Mouse (Mus musculus) liver, embryonic 14.5 days (tissue): ENCODE results near the gene A930009A15Rik. TPM values are rescaled to one million over a fixed set of nuclear protein-coding genes. Genes with fewer than 3 reads are reported as not detected.

Experiments
- ATAC-seq: fragments of 200-750 bp; cut with Nextera tagmentation; 2 replicates; pipeline ENCODE4 v1.8.0; 2017; ENCODE audit warnings: moderate number of reproducible peaks, mild to moderate bottlenecking, moderate library complexity; ENCODE audit not compliant: insufficient read depth
- DNase-seq, 3 experiments: peaks; one replicate each; pipeline ENCODE4 v3.0.0-alpha.2; 2012 to 2013; ENCODE audit warnings: low read depth in 3 of 3, low spot score in 3 of 3
- H3K27ac ChIP-seq: fragments of 300-500 bp; sonication (generic); 2 replicates; pipeline ENCODE4 v1.5.1; 2014; ENCODE audit warnings: moderate library complexity, mild to moderate bottlenecking, control low read depth, inconsistent platforms
- H3K27me3 ChIP-seq: fragments of 300-500 bp; sonication (generic); 2 replicates; pipeline ENCODE4 v1.6.1; 2014; ENCODE audit warnings: mild to moderate bottlenecking, low read length, moderate library complexity; ENCODE audit not compliant: control insufficient read depth, insufficient read depth
- H3K36me3 ChIP-seq: fragments of 300-500 bp; sonication (generic); replicated peaks from 2 replicates; pipeline ENCODE4 v1.6.1; 2014; ENCODE audit warnings: low read depth; ENCODE audit not compliant: control insufficient read depth, insufficient read depth
- H3K4me1 ChIP-seq, 2 experiments: fragments of 200-500 bp in 1 of 2; fragments of 300-500 bp in 1 of 2; sonication (generic) in 1 of 2; replicated peaks; 2 replicates each; pipeline ENCODE4 v1.6.1; 2012 to 2014; ENCODE audit warnings: antibody characterized with exemption in 1 of 2, inconsistent platforms in 1 of 2, low read length in 1 of 2; ENCODE audit not compliant: control insufficient read depth in 2 of 2, insufficient read depth in 2 of 2
- H3K4me2 ChIP-seq: fragments of 300-500 bp; sonication (generic); 2 replicates; pipeline ENCODE4 v1.6.1; 2014; ENCODE audit warnings: low read depth, mild to moderate bottlenecking, control low read depth, moderate library complexity
- H3K4me3 ChIP-seq, 2 experiments: fragments of 200-500 bp in 1 of 2; fragments of 300-500 bp in 1 of 2; sonication (generic) in 1 of 2; 2 replicates each; pipeline ENCODE4 v1.5.1; 2012 to 2014; ENCODE audit warnings: low read depth in 2 of 2, low read length in 2 of 2, mild to moderate bottlenecking in 2 of 2, control low read depth in 1 of 2, inconsistent platforms in 1 of 2, moderate library complexity in 1 of 2; ENCODE audit not compliant: insufficient read depth in 1 of 2
- H3K9ac ChIP-seq: fragments of 300-500 bp; sonication (generic); replicated peaks from 2 replicates; pipeline ENCODE4 v1.6.1; 2014; ENCODE audit warnings: mild to moderate bottlenecking, control low read depth, moderate library complexity
- H3K9me3 ChIP-seq: fragments of 300-500 bp; sonication (generic); 2 replicates; pipeline ENCODE4 v1.6.1; 2016; ENCODE audit warnings: low read length, mixed read lengths; ENCODE audit not compliant: control insufficient read depth
- CTCF ChIP-seq: IDR thresholded peaks from 2 replicates; pipeline ENCODE4 v1.5.1; 2016; ENCODE audit warnings: antibody characterized with exemption, low read depth, control low read depth
- EP300 ChIP-seq: IDR thresholded peaks from 2 replicates; pipeline ENCODE4 v1.6.1; 2016; ENCODE audit warnings: antibody characterized with exemption, low read depth
- WGBS: fragments of 180-500 bp; shearing (Covaris S2); extraction: QIAGEN DNeasy Blood & Tissue Kit; methylation state at CpG from one replicate; pipeline ENCODE4 v1.1.7; 2014; ENCODE audit not compliant: insufficient replicate concordance; 5-methylcytosine and 5-hydroxymethylcytosine counted together
- polyA plus RNA-seq, 2 experiments: library from polyadenylated mRNA; depleted of rRNA in 1 of 2; stranded (reverse) in 1 of 2; unstranded in 1 of 2; fragments of >200 nt; fragmentation: Nextera tagmentation in 1 of 2; extraction: Ambion mirVana in 1 of 2; gene quantifications; 2 replicates each; pipeline versions ENCODE4 v1.2.1 to v1.2.3; 2012 to 2014

Gene A930009A15Rik
- polyA plus RNA-seq, 2 experiments = not detected

DNA sequence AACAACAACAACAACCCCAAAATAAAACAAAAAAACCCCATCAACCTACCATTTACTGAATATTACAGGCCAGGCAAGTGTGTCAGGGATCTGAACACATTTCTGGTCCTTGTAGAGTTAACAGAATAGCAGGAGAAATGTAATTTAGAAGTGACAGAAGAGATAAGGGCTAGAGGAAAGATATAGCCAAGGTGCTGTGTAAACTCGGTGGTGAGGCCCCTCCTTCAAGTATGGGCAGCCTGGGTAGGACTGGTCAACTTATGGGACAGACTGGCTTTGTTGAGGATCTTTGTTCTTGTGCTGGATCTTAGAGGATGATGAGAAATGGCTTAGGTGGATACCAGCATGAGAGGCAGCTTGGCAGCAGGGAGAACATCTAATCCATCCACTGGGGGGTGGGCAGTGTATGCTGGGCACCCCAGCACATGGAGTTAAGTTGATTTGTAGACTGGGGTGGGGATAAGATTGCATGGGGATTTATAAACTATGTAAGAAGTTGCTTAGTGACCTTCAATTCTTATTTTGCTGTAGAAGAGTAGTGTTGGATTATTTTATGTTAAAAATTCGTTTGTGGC lies 14.5 kb upstream of the A930009A15Rik start:
- H3K9ac ChIP-seq = no peak overlapping the region
- DNase-seq (no peak), ATAC-seq (no peak)
- no peak overlapping the region for H3K4me3 ChIP-seq
- no peak for TF ChIP-seq EP300
- TF ChIP-seq CTCF = no peak
- H3K9me3 ChIP-seq = no peaks in the 10 kb centered on the region
- no peaks in the 10 kb centered on the region for H3K4me1 ChIP-seq
- H3K27me3 ChIP-seq = no peaks in the 10 kb centered on the region
- H3K27ac ChIP-seq = no peak overlapping the region
- no peaks in the 10 kb centered on the region for H3K36me3 ChIP-seq
- WGBS = 10% methylated on average over 2 of the region's 2 CpGs
- H3K4me2 ChIP-seq = no peak overlapping the region

DNA sequence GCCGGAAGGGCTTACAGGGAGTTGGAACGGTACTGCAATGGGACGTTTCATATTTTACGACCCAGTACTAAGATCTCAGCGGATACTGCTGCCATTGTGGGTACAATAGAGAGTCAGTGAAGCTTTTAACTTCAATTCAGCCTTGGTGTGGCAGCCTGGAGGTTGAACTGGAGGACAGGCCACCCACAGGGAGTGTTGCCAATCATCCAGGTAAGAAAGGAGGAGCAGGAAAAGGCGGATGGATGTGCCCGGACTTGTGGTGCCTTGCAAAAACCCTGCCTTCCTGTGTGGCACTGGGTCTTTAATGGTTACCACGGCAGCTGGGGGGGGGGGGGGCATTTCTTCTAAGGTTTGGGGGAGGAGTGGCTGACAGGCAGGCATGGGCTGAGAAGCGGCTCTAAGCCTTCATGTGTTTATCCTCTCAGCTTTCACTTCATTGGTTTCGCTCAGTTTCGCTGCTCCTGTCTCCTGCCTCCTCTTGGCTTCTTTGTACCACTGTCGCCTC lies 13.0 kb upstream of the A930009A15Rik start:
- Histone ChIP-seq H3K27me3 (no peaks in the 10 kb centered on the region), H3K27ac (no peak overlapping the region), H3K36me3 (no peaks in the 10 kb centered on the region), H3K4me3 (no peak overlapping the region), H3K4me2 (no peak overlapping the region), H3K9me3 (no peaks in the 10 kb centered on the region), H3K4me1 (no peaks in the 10 kb centered on the region), H3K9ac (no peak overlapping the region)
- no peak for DNase-seq
- ATAC-seq = no peak
- WGBS = 54% methylated on average over 11 of the region's 12 CpGs
- TF ChIP-seq EP300 (no peak), CTCF (no peak)

DNA sequence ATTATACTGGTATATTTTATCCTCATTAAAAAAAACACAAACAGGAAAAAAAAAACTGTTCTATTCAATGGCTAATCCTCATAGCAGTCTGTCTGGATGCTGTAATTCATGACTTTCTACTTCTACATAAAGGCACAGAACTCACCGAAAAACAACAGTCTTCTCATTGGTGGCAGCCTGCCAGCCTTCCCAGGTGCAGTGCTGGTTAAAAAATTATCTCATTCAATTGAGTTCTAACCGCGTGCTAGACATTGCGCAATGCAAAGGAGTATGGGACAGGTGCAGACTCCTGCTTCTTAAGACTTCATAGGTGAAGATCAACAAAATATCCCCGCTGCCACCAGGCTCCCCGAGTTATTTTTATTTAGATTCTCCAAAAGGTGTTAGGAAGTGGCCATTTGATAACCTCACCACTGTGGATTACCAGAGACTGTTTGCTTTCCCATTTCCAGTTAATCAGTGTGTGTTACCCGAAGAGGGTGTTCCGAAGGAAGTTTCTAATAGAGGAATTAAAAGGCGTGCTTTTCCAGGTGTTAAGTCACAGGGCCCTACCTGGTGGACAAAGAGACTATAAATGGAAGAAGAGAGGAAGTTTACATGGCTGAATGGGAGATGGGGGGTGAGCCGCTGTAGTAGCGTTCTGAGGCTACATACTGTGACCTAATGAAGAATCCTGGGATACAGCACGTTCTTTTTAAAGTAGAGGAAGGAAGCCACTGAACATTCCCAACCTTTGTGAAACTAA lies 8.5 kb upstream of the A930009A15Rik start:
- 53% methylated on average over 12 of the region's 12 CpGs for WGBS
- Histone ChIP-seq H3K9ac (no peak overlapping the region), H3K27ac (no peak overlapping the region), H3K4me3 (no peak overlapping the region), H3K9me3 (no peaks in the 10 kb centered on the region), H3K36me3 (no peaks in the 10 kb centered on the region), H3K4me2 (no peak overlapping the region), H3K27me3 (no peaks in the 10 kb centered on the region), H3K4me1 (no peaks in the 10 kb centered on the region)
- TF ChIP-seq CTCF = no peak
- TF ChIP-seq EP300 = no peak
- no peak for ATAC-seq
- DNase-seq = no peak

DNA sequence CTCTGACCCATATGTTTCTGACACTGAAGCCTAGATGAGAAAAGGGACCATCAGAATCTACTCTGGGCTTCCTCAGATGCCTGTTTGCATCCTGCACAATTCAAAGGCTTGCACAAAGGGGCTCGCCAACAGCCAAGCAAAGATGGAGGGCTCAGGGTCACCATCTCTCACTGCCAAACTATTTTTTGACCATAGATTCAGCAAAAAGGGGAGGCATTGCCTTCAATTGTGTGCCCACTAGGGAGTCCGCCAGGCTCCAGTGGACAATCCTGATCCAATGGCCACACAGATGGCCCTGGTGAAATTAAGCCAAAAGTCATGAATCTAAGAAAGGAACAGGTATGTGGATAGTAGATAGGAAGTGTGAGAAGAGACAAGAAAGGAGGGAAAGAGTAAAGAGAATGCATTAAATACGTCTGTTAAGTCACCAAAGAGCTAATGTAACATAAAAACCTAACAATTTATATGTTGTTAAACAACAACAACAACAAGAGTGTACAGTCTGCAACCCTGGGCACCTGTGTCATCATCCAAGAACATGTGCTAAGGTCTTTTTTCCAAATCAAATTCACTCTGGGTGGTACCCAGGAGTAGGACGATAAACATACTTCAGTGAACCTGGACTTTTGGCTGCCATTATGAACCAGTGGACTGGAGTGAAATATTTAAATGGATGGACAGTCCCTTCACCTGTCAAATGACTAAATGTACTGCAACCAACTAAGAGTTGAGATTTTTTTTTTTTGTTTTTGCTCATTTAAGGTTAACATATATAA lies 6.7 kb upstream of the A930009A15Rik start:
- TF ChIP-seq CTCF (no peak), EP300 (no peak)
- no peak overlapping the region for H3K27ac ChIP-seq
- no peak overlapping the region for H3K9ac ChIP-seq
- H3K27me3 ChIP-seq = no peaks in the 10 kb centered on the region
- H3K9me3 ChIP-seq = no peaks in the 10 kb centered on the region; the same call in 1 of the 2 replicates
- H3K4me1 ChIP-seq = no peaks in the 10 kb centered on the region
- no peak overlapping the region for H3K4me3 ChIP-seq
- 56% methylated on average over 4 of the region's 4 CpGs for WGBS
- DNase-seq (no peak), ATAC-seq (no peak)
- H3K4me2 ChIP-seq = no peak overlapping the region
- no peaks in the 10 kb centered on the region for H3K36me3 ChIP-seq

DNA sequence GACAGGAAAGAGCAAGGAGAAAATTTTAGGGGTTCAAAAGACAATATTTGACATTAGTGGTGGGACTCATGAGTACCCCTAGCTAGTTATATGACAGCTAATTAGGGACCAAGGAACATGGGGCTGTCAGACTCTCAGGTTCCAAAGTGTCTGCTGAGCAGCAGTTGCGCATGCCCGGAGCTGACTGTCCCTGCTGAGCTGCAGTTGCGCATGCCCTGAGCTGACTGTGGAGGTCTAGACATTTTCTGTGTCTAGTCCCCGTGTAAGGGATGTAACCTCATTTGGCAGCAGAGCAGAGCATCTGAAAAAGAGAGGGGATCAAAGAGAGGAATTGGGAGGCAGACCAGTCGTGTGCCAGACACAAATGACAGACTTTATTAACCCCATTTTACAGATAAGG lies 5.8 kb upstream of the A930009A15Rik start:
- ATAC-seq (no peak), DNase-seq (no peak)
- TF ChIP-seq EP300 = no peak
- TF ChIP-seq CTCF = no peak
- no peak overlapping the region for H3K4me2 ChIP-seq
- H3K27ac ChIP-seq = no peak overlapping the region
- H3K27me3 ChIP-seq = no peaks in the 10 kb centered on the region
- H3K9ac ChIP-seq = no peak overlapping the region
- no peaks in the 10 kb centered on the region; the same call in 1 of the 2 replicates for H3K9me3 ChIP-seq
- H3K36me3 ChIP-seq = no peaks in the 10 kb centered on the region
- no peaks in the 10 kb centered on the region for H3K4me1 ChIP-seq
- H3K4me3 ChIP-seq = no peak overlapping the region
- WGBS = 67% methylated on average over 5 of the region's 5 CpGs
